Mouse (Mus musculus) ES-E14 (cell line): ENCODE measurements at regions not wholly inside any gene's neighbourhood (a gene's known extent, or its start where the extent isn't known, plus 50 kb on each side); places are given as distances from the start of the nearest gene placed in this dataset.

Experiments used
- DNase-seq: peaks from one replicate; pipeline ENCODE4 v3.0.0-alpha.2; 2013; ENCODE audit warnings: low read depth, low spot score
- H3K27ac ChIP-seq: 2 replicates; pipeline ENCODE4 v1.5.1; 2012; ENCODE audit warnings: low read depth, mild to moderate bottlenecking, low read length, moderate library complexity, mixed read lengths; ENCODE audit not compliant: poor library complexity, insufficient read depth, severe bottlenecking
- H3K36me3 ChIP-seq: 2 replicates; pipeline ENCODE4 v1.6.1; 2012; ENCODE audit warnings: mild to moderate bottlenecking, low read length, moderate library complexity, mixed read lengths; ENCODE audit not compliant: control insufficient read depth, poor library complexity, insufficient read depth, severe bottlenecking
- H3K4me1 ChIP-seq, 2 experiments: fragments of 150-350 bp in 1 of 2; sonication (generic) in 1 of 2; 2 replicates each; pipeline ENCODE4 v1.6.1; 2012; ENCODE audit warnings: low read length in 2 of 2, mild to moderate bottlenecking in 1 of 2, mixed read lengths in 1 of 2; ENCODE audit not compliant: control insufficient read depth in 2 of 2, insufficient read depth in 2 of 2, poor library complexity in 1 of 2
- H3K4me3 ChIP-seq, 2 experiments: fragments of 150-350 bp in 1 of 2; sonication (generic) in 1 of 2; 2 replicates each; pipeline ENCODE4 v1.5.1; 2012; ENCODE audit warnings: low read length in 2 of 2, low read depth in 1 of 2, mild to moderate bottlenecking in 1 of 2, mixed read lengths in 1 of 2; ENCODE audit not compliant: insufficient read depth in 1 of 2, poor library complexity in 1 of 2, severe bottlenecking in 1 of 2
- H3K9ac ChIP-seq: 2 replicates; pipeline ENCODE4 v1.6.1; 2012; ENCODE audit warnings: low read depth, mild to moderate bottlenecking, low read length, mixed read lengths; ENCODE audit not compliant: poor library complexity, insufficient read depth, severe bottlenecking
- H3K9me3 ChIP-seq: fragments of 150-350 bp; sonication (generic); 2 replicates; pipeline ENCODE4 v1.6.1; 2012; ENCODE audit warnings: low read depth, mild to moderate bottlenecking, low read length; ENCODE audit not compliant: control insufficient read depth, insufficient read depth
- CHD2 ChIP-seq: IDR thresholded peaks from 2 replicates; pipeline ENCODE4 v1.6.1; 2014; ENCODE audit warnings: mild to moderate bottlenecking, low read depth, low read length, inconsistent platforms
- HCFC1 ChIP-seq: IDR thresholded peaks from 2 replicates; pipeline ENCODE4 v1.6.1; 2012; ENCODE audit warnings: low read length, inconsistent platforms, borderline replicate concordance; ENCODE audit not compliant: insufficient read depth
- MAFK ChIP-seq: IDR thresholded peaks from 2 replicates; pipeline ENCODE4 v1.6.1; 2014; ENCODE audit warnings: mild to moderate bottlenecking, low read depth, low read length, inconsistent platforms; ENCODE audit not compliant: insufficient read depth
- ZC3H11A ChIP-seq: IDR thresholded peaks from 2 replicates; pipeline ENCODE4 v1.6.1; 2012; ENCODE audit warnings: low read depth, mild to moderate bottlenecking, inconsistent platforms, low read length, borderline replicate concordance
- ZNF384 ChIP-seq: IDR thresholded peaks from 2 replicates; pipeline ENCODE4 v1.6.1; 2012; ENCODE audit warnings: low read depth, low read length, inconsistent platforms
- in situ Hi-C, 2 experiments: fragments of 600-800 bp; cut with MboI; formaldehyde crosslinking; loops; one replicate each; pipeline ENCODE4 v1.15.1; 2025; ENCODE audit warnings: low sequenced_read_pairs in 2 of 2, inconsistent platforms in 1 of 2; ENCODE audit not compliant: unreplicated experiment in 2 of 2

- Histone ChIP-seq H3K4me1 (no peaks in the 10 kb centered on the region), H3K4me3 (no peak overlapping the region), H3K27ac (no peak overlapping the region), H3K9me3 (no peaks in the 10 kb centered on the region), H3K9ac (no peak overlapping the region), H3K36me3 (no peaks in the 10 kb centered on the region)
- in situ Hi-C loops: no loop called here
- DNase-seq: no peak
- TF ChIP-seq MAFK (no peak), CHD2 (no peak), HCFC1 (no peak), ZNF384 (no peak), ZC3H11A (no peak)
Observed at GRCm38 (mm10) chr3:83416536-83416935, 288.8 kb downstream of the Dchs2 start.

- Histone ChIP-seq H3K9ac (no peak overlapping the region), H3K4me3 (no peak overlapping the region), H3K36me3 (no peaks in the 10 kb centered on the region), H3K4me1 (no peaks in the 10 kb centered on the region), H3K9me3 (no peaks in the 10 kb centered on the region), H3K27ac (no peak overlapping the region)
- in situ Hi-C loops: no loop called here
- DNase-seq: no peak
- no peak for TF ChIP-seq ZC3H11A
- no peak for TF ChIP-seq MAFK
- TF ChIP-seq CHD2: no peak
- TF ChIP-seq ZNF384: no peak
- TF ChIP-seq HCFC1: no peak
Observed at GRCm38 (mm10) chr3:83424267-83424666, 296.5 kb downstream of the Dchs2 start.

GRCm38 (mm10) chr3:83429376-83429775 is 301.6 kb downstream of the Dchs2 start:
- Histone ChIP-seq H3K4me3 (no peak overlapping the region), H3K27ac (no peak overlapping the region), H3K36me3 (no peaks in the 10 kb centered on the region), H3K9ac (no peak overlapping the region), H3K4me1 (no peaks in the 10 kb centered on the region), H3K9me3 (no peaks in the 10 kb centered on the region)
- in situ Hi-C loops: no loop called here
- no peak for DNase-seq
- TF ChIP-seq ZC3H11A: no peak
- TF ChIP-seq HCFC1: no peak
- no peak for TF ChIP-seq MAFK
- no peak for TF ChIP-seq ZNF384
- TF ChIP-seq CHD2: no peak

- DNase-seq: no peak
- TF ChIP-seq HCFC1 (no peak), ZNF384 (no peak), CHD2 (no peak), ZC3H11A (no peak), MAFK (no peak)
- in situ Hi-C loops: no loop called here
Observed at GRCm38 (mm10) chr3:83446154-83446667, 318.5 kb downstream of the Dchs2 start.

GRCm38 (mm10) chr3:83450662-83451061 is 315.5 kb upstream of the Sfrp2 start:
- Histone ChIP-seq H3K27ac (no peak overlapping the region), H3K4me1 (no peaks in the 10 kb centered on the region), H3K36me3 (no peaks in the 10 kb centered on the region), H3K4me3 (no peak overlapping the region), H3K9ac (no peak overlapping the region), H3K9me3 (no peaks in the 10 kb centered on the region)
- in situ Hi-C loops: no loop called here
- TF ChIP-seq MAFK (no peak), ZNF384 (no peak), ZC3H11A (no peak), HCFC1 (no peak), CHD2 (no peak)
- no peak for DNase-seq

More at GRCm38 (mm10) chr3:83446154-83446667, 318.5 kb downstream of the Dchs2 start:
- Histone ChIP-seq H3K9me3 (no peaks in the 10 kb centered on the region), H3K4me3 (no peak overlapping the region), H3K9ac (no peak overlapping the region), H3K4me1 (no peaks in the 10 kb centered on the region), H3K36me3 (no peaks in the 10 kb centered on the region), H3K27ac (no peak overlapping the region)
